Mouse (Mus musculus): ENCODE measurements around the gene Mrpl37. TPM values are rescaled to one million over a fixed set of nuclear protein-coding genes. Genes with fewer than 3 reads are reported as not detected.

The Mrpl37 gene
- polyA plus RNA-seq, 1 experiment from 2014 or later, result 99.2 TPM

GRCm38 (mm10) chr4:107094484-107095187 is 28.0 kb upstream of the Mrpl37 start:
- H3K27ac ChIP-seq, result no peak overlapping the region
- no peak for ATAC-seq (ENCODE audit: insufficient number of reproducible peaks, insufficient read depth, low FRiP score, low TSS enrichment, low read depth)

DNA sequence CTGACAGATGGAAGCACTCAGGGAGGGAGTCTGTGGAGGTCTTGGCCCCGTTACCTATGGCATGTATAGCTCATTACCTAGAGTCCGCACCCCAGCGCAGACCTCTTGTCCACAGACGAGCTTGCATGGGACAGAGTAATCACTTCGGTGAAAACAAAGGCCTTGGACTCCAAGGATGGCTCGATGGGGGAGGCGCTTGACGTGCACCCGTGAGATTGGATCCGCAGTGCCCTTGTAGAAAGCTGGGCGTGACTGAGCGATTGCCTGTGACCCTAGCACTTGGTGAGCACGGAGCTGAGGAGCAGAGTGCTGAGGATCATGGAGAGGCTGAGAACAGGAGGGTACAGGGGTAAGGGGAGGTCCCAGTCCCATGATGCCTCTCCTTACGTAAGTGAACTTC is 25.0 kb upstream of the Mrpl37 start:
- peaks cover 18% of the 10 kb centered on the region for H3K4me1 ChIP-seq
- no peaks in the 10 kb centered on the region for H3K36me3 ChIP-seq
- 80% methylated on average over 14 of the region's 14 CpGs for WGBS
- no peak overlapping the region for H3K4me2 ChIP-seq
- H3K9me3 ChIP-seq, result no peaks in the 10 kb centered on the region
- H3K27ac ChIP-seq, result no peak overlapping the region
- H3K9ac ChIP-seq, result no peak overlapping the region
- ATAC-seq (ENCODE audit: insufficient number of reproducible peaks, insufficient read depth, low FRiP score, low TSS enrichment, low read depth), result no peak
- no peaks in the 10 kb centered on the region for H3K27me3 ChIP-seq
- no peak overlapping the region for H3K4me3 ChIP-seq

More at GRCm38 (mm10) chr4:107094484-107095187, 28.0 kb upstream of the Mrpl37 start:
- H3K4me3 ChIP-seq, result no peak overlapping the region
- H3K36me3 ChIP-seq, result no peaks in the 10 kb centered on the region
- no peak overlapping the region for H3K4me2 ChIP-seq
- no peaks in the 10 kb centered on the region for H3K27me3 ChIP-seq
- WGBS, result 56% methylated on average over 16 of the region's 16 CpGs
- H3K9me3 ChIP-seq, result no peaks in the 10 kb centered on the region
- H3K4me1 ChIP-seq, result peaks cover 21% of the 10 kb centered on the region
- no peak overlapping the region for H3K9ac ChIP-seq

DNA sequence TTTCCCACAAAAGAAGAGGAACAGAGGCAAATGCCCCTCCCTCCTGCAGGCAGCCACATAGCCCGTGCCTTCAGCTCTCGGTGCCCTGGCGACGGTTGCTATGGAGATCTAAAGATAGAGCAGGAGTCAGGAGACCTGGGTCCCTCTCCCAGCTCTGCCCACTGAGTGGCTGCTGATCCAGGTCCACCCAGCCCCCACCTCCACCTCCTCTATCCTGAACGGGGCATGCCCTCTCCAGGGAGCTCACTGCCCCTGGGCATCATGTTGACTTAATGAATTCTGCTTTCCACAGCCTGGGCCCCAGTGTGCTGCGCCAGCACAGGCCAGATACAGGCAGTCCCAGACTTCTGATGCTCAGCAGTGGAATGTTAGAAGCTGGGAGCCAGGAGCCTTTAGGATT is 18.2 kb upstream of the Mrpl37 start:
- Histone ChIP-seq H3K4me2 (no peak overlapping the region), H3K9ac (no peak overlapping the region), H3K4me1 (peaks cover 18% of the 10 kb centered on the region), H3K27ac (no peak overlapping the region), H3K27me3 (no peaks in the 10 kb centered on the region), H3K4me3 (no peak overlapping the region), H3K9me3 (no peaks in the 10 kb centered on the region), H3K36me3 (no peaks in the 10 kb centered on the region)
- peak; percentile 57 for ATAC-seq (ENCODE audit: insufficient number of reproducible peaks, insufficient read depth, low FRiP score, low TSS enrichment, low read depth)
- 9% methylated on average over 6 of the region's 6 CpGs for WGBS

- H3K27me3 ChIP-seq, result no peaks in the 10 kb centered on the region
- no peaks in the 10 kb centered on the region for H3K9me3 ChIP-seq
- H3K9ac ChIP-seq, result no peak overlapping the region
- no peak overlapping the region for H3K4me3 ChIP-seq
- H3K27ac ChIP-seq, result no peak overlapping the region
- peaks cover 21% of the 10 kb centered on the region for H3K4me1 ChIP-seq
- ATAC-seq (ENCODE audit: insufficient number of reproducible peaks, insufficient read depth, low FRiP score, low TSS enrichment, low read depth), result no peak
- 48% methylated on average over 1 of the region's 1 CpGs for WGBS
- H3K4me2 ChIP-seq, result no peak overlapping the region
- H3K36me3 ChIP-seq, result no peaks in the 10 kb centered on the region
These were observed 17.7 kb upstream of the Mrpl37 start for GRCm38 (mm10) chr4:107084343-107084742.

DNA sequence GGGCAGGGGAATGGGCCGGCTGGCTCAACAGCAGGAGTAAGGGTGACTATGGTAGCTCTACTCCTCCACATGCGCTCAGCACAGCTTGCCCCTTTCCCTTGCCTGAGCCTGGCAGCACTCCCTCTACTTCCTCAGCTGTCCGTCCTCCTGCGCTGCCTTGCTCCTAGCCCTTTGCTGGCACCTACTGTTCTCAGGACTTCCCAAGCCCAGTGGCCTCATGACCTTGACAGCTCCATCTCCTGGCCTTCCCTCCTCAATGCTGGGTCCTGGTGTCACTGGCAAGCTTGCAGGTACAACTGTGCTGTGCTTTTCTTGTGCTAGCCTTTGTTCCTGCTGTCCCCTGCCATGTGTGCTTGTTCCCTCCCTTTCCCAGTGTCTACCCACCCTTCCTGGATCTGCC is 16.5 kb upstream of the Mrpl37 start:
- Histone ChIP-seq H3K4me3 (no peak overlapping the region), H3K27ac (no peak overlapping the region), H3K4me1 (peaks cover 25% of the 10 kb centered on the region), H3K27me3 (no peaks in the 10 kb centered on the region), H3K9ac (no peak overlapping the region), H3K9me3 (no peaks in the 10 kb centered on the region), H3K4me2 (no peak overlapping the region), H3K36me3 (no peaks in the 10 kb centered on the region)
- ATAC-seq (ENCODE audit: insufficient number of reproducible peaks, insufficient read depth, low FRiP score, low TSS enrichment, low read depth), result no peak
- WGBS, result 94% methylated on average over 4 of the region's 4 CpGs

- ATAC-seq (ENCODE audit: insufficient number of reproducible peaks, insufficient read depth, low FRiP score, low TSS enrichment, low read depth), result no peak
- Histone ChIP-seq H3K4me1 (peaks cover 25% of the 10 kb centered on the region), H3K4me3 (no peak overlapping the region), H3K27ac (no peak overlapping the region), H3K27me3 (no peaks in the 10 kb centered on the region), H3K4me2 (no peak overlapping the region), H3K9ac (no peak overlapping the region), H3K36me3 (no peaks in the 10 kb centered on the region), H3K9me3 (no peaks in the 10 kb centered on the region)
- 82% methylated on average over 3 of the region's 3 CpGs for WGBS
These were observed 15.5 kb upstream of the Mrpl37 start for GRCm38 (mm10) chr4:107082185-107082584.

DNA sequence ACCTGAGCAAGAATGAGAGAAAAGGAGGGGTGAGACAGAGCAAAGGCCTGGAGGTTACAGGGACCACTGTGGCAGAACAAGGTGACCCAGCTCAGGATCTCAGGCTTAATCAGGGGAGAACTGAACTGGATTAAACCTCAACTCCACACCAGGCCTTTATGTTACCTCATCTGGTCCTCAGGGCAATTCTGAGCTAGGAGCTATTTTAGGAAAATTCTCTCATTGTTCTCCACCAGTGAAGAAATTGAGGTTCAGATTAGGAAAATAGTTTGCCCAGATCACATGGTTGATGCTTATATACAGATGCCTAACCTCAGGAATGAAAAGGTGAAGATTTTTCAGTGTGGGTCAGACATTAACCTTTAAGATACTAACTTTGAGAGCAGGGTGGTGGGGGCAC is 13.0 kb upstream of the Mrpl37 start:
- Histone ChIP-seq H3K27ac (no peak overlapping the region), H3K9me3 (no peaks in the 10 kb centered on the region), H3K9ac (no peak overlapping the region), H3K36me3 (no peaks in the 10 kb centered on the region), H3K4me2 (no peak overlapping the region), H3K4me1 (peaks cover 17% of the 10 kb centered on the region), H3K27me3 (no peaks in the 10 kb centered on the region), H3K4me3 (no peak overlapping the region)
- ATAC-seq (ENCODE audit: insufficient number of reproducible peaks, insufficient read depth, low FRiP score, low TSS enrichment, low read depth), result no peak

DNA sequence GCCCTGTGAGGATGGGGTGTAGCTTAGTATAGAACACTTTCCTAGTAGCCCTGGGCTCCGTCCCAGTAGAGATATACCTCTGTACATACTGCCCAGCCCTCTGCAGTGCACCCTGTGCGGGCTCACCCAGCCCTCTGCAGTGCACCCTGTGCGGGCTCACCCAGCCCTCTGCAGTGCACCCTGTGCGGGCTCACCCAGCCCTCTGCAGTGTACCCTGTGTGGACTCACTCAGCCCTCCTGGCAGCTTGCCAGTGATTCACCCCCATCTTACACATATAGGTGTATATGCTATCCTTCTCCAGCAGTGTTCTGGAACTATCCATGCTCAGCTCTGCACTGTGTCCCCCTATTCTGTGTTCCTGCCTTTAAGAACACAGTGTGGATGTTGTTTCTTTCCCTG is 12.2 kb upstream of the Mrpl37 start:
- Histone ChIP-seq H3K4me3 (no peak overlapping the region), H3K4me2 (no peak overlapping the region), H3K27ac (no peak overlapping the region), H3K36me3 (no peaks in the 10 kb centered on the region), H3K4me1 (peaks cover 11% of the 10 kb centered on the region; the same call in 1 of the 2 replicates), H3K27me3 (no peaks in the 10 kb centered on the region), H3K9me3 (no peaks in the 10 kb centered on the region), H3K9ac (no peak overlapping the region)
- 86% methylated on average over 4 of the region's 4 CpGs for WGBS
- 0 out of 2 replicates have a peak, but pooled peaks have one; percentile 20 for ATAC-seq (ENCODE audit: insufficient number of reproducible peaks, insufficient read depth, low FRiP score, low TSS enrichment, low read depth)

- H3K4me3 ChIP-seq, result no peak overlapping the region
- no peak for ATAC-seq (ENCODE audit: insufficient number of reproducible peaks, insufficient read depth, low FRiP score, low TSS enrichment, low read depth)
- no peaks in the 10 kb centered on the region for H3K9me3 ChIP-seq
- no peaks in the 10 kb centered on the region for H3K27me3 ChIP-seq
- WGBS, result 66% methylated on average over 5 of the region's 5 CpGs
- H3K4me2 ChIP-seq, result no peak overlapping the region
- H3K4me1 ChIP-seq, result peaks cover 9% of the 10 kb centered on the region; the same call in 1 of the 2 replicates
- no peaks in the 10 kb centered on the region for H3K36me3 ChIP-seq
- no peak overlapping the region for H3K9ac ChIP-seq
- H3K27ac ChIP-seq, result no peak overlapping the region
These were observed 8.8 kb upstream of the Mrpl37 start for GRCm38 (mm10) chr4:107075456-107075855.

DNA sequence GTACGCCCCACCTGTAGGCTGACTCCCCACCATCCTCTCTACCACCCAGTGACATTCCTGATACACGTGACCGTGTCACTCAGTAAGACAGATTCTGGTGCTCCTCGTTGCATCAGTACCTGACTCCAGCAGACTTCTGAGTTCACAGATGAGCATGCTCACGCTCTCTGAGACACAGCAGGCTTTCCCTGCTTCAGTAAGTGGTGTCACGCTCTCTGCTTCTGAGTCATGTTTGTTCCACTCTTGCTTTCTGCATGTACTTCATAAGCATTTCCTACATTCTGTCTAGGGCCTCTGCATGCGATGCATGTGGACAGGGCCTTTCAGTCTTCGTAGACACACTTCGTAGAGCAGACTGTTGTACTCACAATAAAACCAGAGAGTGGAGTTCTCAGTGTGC is 5.7 kb upstream of the Mrpl37 start:
- Histone ChIP-seq H3K9ac (no peak overlapping the region), H3K4me2 (no peak overlapping the region), H3K4me3 (no peak overlapping the region), H3K27ac (no peak overlapping the region), H3K36me3 (no peaks in the 10 kb centered on the region), H3K27me3 (no peaks in the 10 kb centered on the region), H3K9me3 (no peaks in the 10 kb centered on the region), H3K4me1 (peaks cover 6% of the 10 kb centered on the region)
- WGBS, result 81% methylated on average over 9 of the region's 9 CpGs
- no peak for ATAC-seq (ENCODE audit: insufficient number of reproducible peaks, insufficient read depth, low FRiP score, low TSS enrichment, low read depth)

GRCm38 (mm10) chr4:107067151-107067840 is 628 bp upstream of the Mrpl37 start:
- ATAC-seq (ENCODE audit: insufficient number of reproducible peaks, insufficient read depth, low FRiP score, low TSS enrichment, low read depth), result 0 out of 2 replicates have a peak, but pooled peaks have one; percentile 2
- 0 out of 2 replicates have a peak overlapping the region, but pooled peaks have one; percentile 28 for H3K27ac ChIP-seq
- H3K9me3 ChIP-seq, result no peaks in the 10 kb centered on the region
- WGBS, result 4% methylated on average over 33 of the region's 33 CpGs
- peak overlapping the region; percentile 98 for H3K4me2 ChIP-seq
- H3K27me3 ChIP-seq, result no peaks in the 10 kb centered on the region
- peak overlapping the region; percentile 82 for H3K9ac ChIP-seq
- H3K4me1 ChIP-seq, result peaks cover 18% of the 10 kb centered on the region
- peak overlapping the region; percentile 86 for H3K4me3 ChIP-seq
- peaks cover 28% of the 10 kb centered on the region for H3K36me3 ChIP-seq
